Mouse (Mus musculus): ENCODE data around the gene Cfap43. TPM values are rescaled to one million over a fixed set of nuclear protein-coding genes. Genes with fewer than 3 reads are reported as not detected.

The Cfap43 gene
- polyA plus RNA-seq, 1 experiment from 2014 or later = 0.16 TPM

GRCm38 (mm10) chr19:47931982-47932638 is 13.0 kb upstream of the Cfap43 start:
- no peak overlapping the region for H3K4me3 ChIP-seq (ENCODE audit: low read depth, low read length)

GRCm38 (mm10) chr19:47929043-47929442 is 10.0 kb upstream of the Cfap43 start:
- no peak overlapping the region for H3K4me3 ChIP-seq (ENCODE audit: low read depth, low read length)

More at GRCm38 (mm10) chr19:47931982-47932638, 13.0 kb upstream of the Cfap43 start:
- TF ChIP-seq CTCF (IDR thresholded peaks at IDR 0.05; ENCODE audit: low read depth) = peak; percentile 91
- 0 out of 2 replicates have a peak, but pooled peaks have one; percentile 33 for ATAC-seq
- Histone ChIP-seq H3K4me2 (replicated peaks; ENCODE audit: low read depth) (no peak overlapping the region), H3K9ac (ENCODE audit: low read depth, low read length) (no peak overlapping the region), H3K4me1 (replicated peaks; ENCODE audit: control insufficient read depth, insufficient read depth, low read length) (no peaks in the 10 kb centered on the region), H3K27me3 (replicated peaks; ENCODE audit: control insufficient read depth, insufficient read depth, low read length) (no peaks in the 10 kb centered on the region), H3K27ac (ENCODE audit: low read depth, low read length) (no peak overlapping the region), H3K9me3 (ENCODE audit: control insufficient read depth) (no peaks in the 10 kb centered on the region), H3K36me3 (ENCODE audit: control insufficient read depth, insufficient read depth) (no peaks in the 10 kb centered on the region)
- 41% methylated on average over 7 of the region's 7 CpGs for WGBS

GRCm38 (mm10) chr19:47927032-47927431 is 7.9 kb upstream of the Cfap43 start:
- Histone ChIP-seq H3K9me3 (ENCODE audit: control insufficient read depth) (no peaks in the 10 kb centered on the region), H3K4me2 (replicated peaks; ENCODE audit: low read depth) (no peak overlapping the region), H3K9ac (ENCODE audit: low read depth, low read length) (no peak overlapping the region), H3K27ac (ENCODE audit: low read depth, low read length) (no peak overlapping the region), H3K36me3 (ENCODE audit: control insufficient read depth, insufficient read depth) (no peaks in the 10 kb centered on the region), H3K27me3 (replicated peaks; ENCODE audit: control insufficient read depth, insufficient read depth, low read length) (no peaks in the 10 kb centered on the region), H3K4me3 (ENCODE audit: low read depth, low read length) (no peak overlapping the region), H3K4me1 (replicated peaks; ENCODE audit: control insufficient read depth, insufficient read depth, low read length) (no peaks in the 10 kb centered on the region)
- no peak for TF ChIP-seq CTCF (IDR thresholded peaks at IDR 0.05; ENCODE audit: low read depth)
- no peak for ATAC-seq
- WGBS = 87% methylated on average over 2 of the region's 2 CpGs

More at GRCm38 (mm10) chr19:47929043-47929442, 10.0 kb upstream of the Cfap43 start:
- WGBS = 62% methylated on average over 4 of the region's 4 CpGs
- H3K27ac ChIP-seq (ENCODE audit: low read depth, low read length) = no peak overlapping the region
- no peaks in the 10 kb centered on the region for H3K27me3 ChIP-seq (replicated peaks; ENCODE audit: control insufficient read depth, insufficient read depth, low read length)
- no peaks in the 10 kb centered on the region for H3K36me3 ChIP-seq (ENCODE audit: control insufficient read depth, insufficient read depth)
- ATAC-seq = no peak
- H3K4me1 ChIP-seq (replicated peaks; ENCODE audit: control insufficient read depth, insufficient read depth, low read length) = no peaks in the 10 kb centered on the region
- H3K4me2 ChIP-seq (replicated peaks; ENCODE audit: low read depth) = no peak overlapping the region
- TF ChIP-seq CTCF (IDR thresholded peaks at IDR 0.05; ENCODE audit: low read depth) = no peak
- H3K9me3 ChIP-seq (ENCODE audit: control insufficient read depth) = no peaks in the 10 kb centered on the region
- H3K9ac ChIP-seq (ENCODE audit: low read depth, low read length) = no peak overlapping the region

GRCm38 (mm10) chr19:47925819-47926218 is 6.7 kb upstream of the Cfap43 start:
- H3K4me1 ChIP-seq (replicated peaks; ENCODE audit: control insufficient read depth, insufficient read depth, low read length) = no peaks in the 10 kb centered on the region
- H3K36me3 ChIP-seq (ENCODE audit: control insufficient read depth, insufficient read depth) = no peaks in the 10 kb centered on the region
- H3K4me2 ChIP-seq (replicated peaks; ENCODE audit: low read depth) = no peak overlapping the region
- no peak for ATAC-seq
- TF ChIP-seq CTCF (IDR thresholded peaks at IDR 0.05; ENCODE audit: low read depth) = no peak
- 66% methylated on average over 7 of the region's 7 CpGs for WGBS
- H3K4me3 ChIP-seq (ENCODE audit: low read depth, low read length) = no peak overlapping the region
- H3K9ac ChIP-seq (ENCODE audit: low read depth, low read length) = no peak overlapping the region
- H3K27me3 ChIP-seq (replicated peaks; ENCODE audit: control insufficient read depth, insufficient read depth, low read length) = no peaks in the 10 kb centered on the region
- no peak overlapping the region for H3K27ac ChIP-seq (ENCODE audit: low read depth, low read length)
- no peaks in the 10 kb centered on the region for H3K9me3 ChIP-seq (ENCODE audit: control insufficient read depth)

- Histone ChIP-seq H3K9ac (ENCODE audit: low read depth, low read length) (peak overlapping the region; percentile 78; the same call in 1 of the 2 replicates), H3K4me2 (replicated peaks; ENCODE audit: low read depth) (peak overlapping the region; percentile 94), H3K4me1 (replicated peaks; ENCODE audit: control insufficient read depth, insufficient read depth, low read length) (0 out of 2 replicates have a peak, but pooled peaks cover 3% of the 10 kb centered on the region), H3K27ac (ENCODE audit: low read depth, low read length) (peak overlapping the region; percentile 85; the same call in 1 of the 2 replicates), H3K4me3 (ENCODE audit: low read depth, low read length) (peak overlapping the region; percentile 78), H3K36me3 (ENCODE audit: control insufficient read depth, insufficient read depth) (no peaks in the 10 kb centered on the region), H3K27me3 (replicated peaks; ENCODE audit: control insufficient read depth, insufficient read depth, low read length) (no peaks in the 10 kb centered on the region), H3K9me3 (ENCODE audit: control insufficient read depth) (no peaks in the 10 kb centered on the region)
- 2% methylated on average over 8 of the region's 8 CpGs for WGBS
- no peak for ATAC-seq
- no peak for TF ChIP-seq CTCF (IDR thresholded peaks at IDR 0.05; ENCODE audit: low read depth)
These were observed 884 bp upstream of the Cfap43 start for GRCm38 (mm10) chr19:47919966-47920375.

- H3K36me3 ChIP-seq (ENCODE audit: control insufficient read depth, insufficient read depth) = no peaks in the 10 kb centered on the region
- H3K27ac ChIP-seq (ENCODE audit: low read depth, low read length) = peak overlapping the region; percentile 85; the same call in 1 of the 2 replicates
- H3K4me3 ChIP-seq (ENCODE audit: low read depth, low read length) = peak overlapping the region; percentile 78
- no peaks in the 10 kb centered on the region for H3K27me3 ChIP-seq (replicated peaks; ENCODE audit: control insufficient read depth, insufficient read depth, low read length)
- TF ChIP-seq CTCF (IDR thresholded peaks at IDR 0.05; ENCODE audit: low read depth) = no peak
- H3K9me3 ChIP-seq (ENCODE audit: control insufficient read depth) = no peaks in the 10 kb centered on the region
- under 1% methylated on average over 29 of the region's 29 CpGs for WGBS
- 0 out of 2 replicates have a peak, but pooled peaks cover 3% of the 10 kb centered on the region for H3K4me1 ChIP-seq (replicated peaks; ENCODE audit: control insufficient read depth, insufficient read depth, low read length)
- H3K9ac ChIP-seq (ENCODE audit: low read depth, low read length) = peak overlapping the region; percentile 78
- ATAC-seq = 0 out of 2 replicates have a peak, but pooled peaks have one; percentile 2
- peak overlapping the region; percentile 94 for H3K4me2 ChIP-seq (replicated peaks; ENCODE audit: low read depth)
These were observed 509 bp downstream of the Cfap43 start for GRCm38 (mm10) chr19:47918455-47919101.
